Mouse (Mus musculus) forebrain, embryonic 16.5 days (tissue): ENCODE measurements around the gene Sufu. TPM values are rescaled to one million over a fixed set of nuclear protein-coding genes. Genes with fewer than 3 reads are reported as not detected.
A peak's percentile ranks its signal among the peaks of the same experiment; 100 is the strongest.

ENCODE experiments used
- ATAC-seq: fragments of 200-750 bp; cut with Nextera tagmentation; 2 replicates; pipeline ENCODE4 v1.8.0; 2017; ENCODE audit warnings: mild to moderate bottlenecking, moderate library complexity
- H3K27ac ChIP-seq: fragments of 300-500 bp; sonication (generic); 2 replicates; pipeline ENCODE4 v1.5.1; 2014; ENCODE audit warnings: low read length, control low read depth
- H3K27me3 ChIP-seq: fragments of 300-500 bp; sonication (generic); replicated peaks from 2 replicates; pipeline ENCODE4 v1.6.1; 2014; ENCODE audit warnings: low read length; ENCODE audit not compliant: control insufficient read depth, insufficient read depth
- H3K36me3 ChIP-seq: fragments of 300-500 bp; sonication (generic); 2 replicates; pipeline ENCODE4 v1.6.1; 2014; ENCODE audit not compliant: control insufficient read depth, insufficient read depth
- H3K4me1 ChIP-seq: fragments of 300-500 bp; sonication (generic); replicated peaks from 2 replicates; pipeline ENCODE4 v1.6.1; 2014; ENCODE audit warnings: low read length; ENCODE audit not compliant: control insufficient read depth, insufficient read depth
- H3K4me2 ChIP-seq: fragments of 300-500 bp; sonication (generic); 2 replicates; pipeline ENCODE4 v1.6.1; 2014; ENCODE audit warnings: mild to moderate bottlenecking, low read length, control low read depth
- H3K4me3 ChIP-seq: fragments of 300-500 bp; sonication (generic); replicated peaks from 2 replicates; pipeline ENCODE4 v1.5.1; 2014; ENCODE audit warnings: mild to moderate bottlenecking, low read length, control low read depth
- H3K9ac ChIP-seq: fragments of 300-500 bp; sonication (generic); replicated peaks from 2 replicates; pipeline ENCODE4 v1.6.1; 2014; ENCODE audit warnings: low read depth, low read length, control low read depth
- H3K9me3 ChIP-seq: fragments of 300-500 bp; sonication (generic); 2 replicates; pipeline ENCODE4 v1.6.1; 2016; ENCODE audit warnings: low read length; ENCODE audit not compliant: control insufficient read depth
- WGBS: fragments of 180-500 bp; shearing (Covaris S2); extraction: QIAGEN DNeasy Blood & Tissue Kit; methylation state at CpG from one replicate; pipeline ENCODE4 v1.1.7; 2014; 5-methylcytosine and 5-hydroxymethylcytosine counted together
- polyA plus RNA-seq: library from polyadenylated mRNA; unstranded; fragments of >200 nt; fragmentation: Nextera tagmentation; extraction: Ambion mirVana; gene quantifications from 2 replicates; pipeline ENCODE4 v1.2.1, GENCODE M21; 2015

Sufu gene
- polyA plus RNA-seq, 1 experiment from 2014 or later: 26.4 TPM

GRCm38 (mm10) chr19:46532031-46532688 is 135.5 kb downstream of the Sufu start:
- Histone ChIP-seq H3K4me3 (no peak overlapping the region), H3K4me2 (no peak overlapping the region), H3K36me3 (peaks cover 3% of the 10 kb centered on the region; the same call in 1 of the 2 replicates), H3K4me1 (peaks cover 61% of the 10 kb centered on the region), H3K27ac (peak overlapping the region; percentile 49; the same call in 1 of the 2 replicates), H3K27me3 (no peaks in the 10 kb centered on the region), H3K9ac (no peak overlapping the region), H3K9me3 (no peaks in the 10 kb centered on the region)
- no peak for ATAC-seq
- 9% methylated on average over 10 of the region's 10 CpGs for WGBS

- peak overlapping the region; percentile 23 for H3K9ac ChIP-seq
- WGBS: 70% methylated on average over 4 of the region's 4 CpGs
- no peak overlapping the region for H3K4me3 ChIP-seq
- no peak overlapping the region for H3K27ac ChIP-seq
- no peak overlapping the region for H3K4me2 ChIP-seq
- H3K9me3 ChIP-seq: no peaks in the 10 kb centered on the region
- H3K27me3 ChIP-seq: no peaks in the 10 kb centered on the region
- H3K36me3 ChIP-seq: peaks cover 3% of the 10 kb centered on the region; the same call in 1 of the 2 replicates
- H3K4me1 ChIP-seq: peaks cover 51% of the 10 kb centered on the region
- ATAC-seq: no peak
These were observed 136.4 kb downstream of the Sufu start for GRCm38 (mm10) chr19:46533066-46533465.

GRCm38 (mm10) chr19:46533525-46533924 is 136.8 kb downstream of the Sufu start:
- Histone ChIP-seq H3K4me2 (no peak overlapping the region), H3K9ac (no peak overlapping the region), H3K4me1 (peaks cover 47% of the 10 kb centered on the region), H3K27me3 (no peaks in the 10 kb centered on the region), H3K36me3 (peaks cover 3% of the 10 kb centered on the region; the same call in 1 of the 2 replicates), H3K27ac (no peak overlapping the region), H3K4me3 (no peak overlapping the region), H3K9me3 (no peaks in the 10 kb centered on the region)
- 80% methylated on average over 5 of the region's 5 CpGs for WGBS
- ATAC-seq: no peak

- Histone ChIP-seq H3K9ac (no peak overlapping the region), H3K36me3 (peaks cover 3% of the 10 kb centered on the region; the same call in 1 of the 2 replicates), H3K4me2 (no peak overlapping the region), H3K4me1 (peaks cover 36% of the 10 kb centered on the region), H3K9me3 (no peaks in the 10 kb centered on the region), H3K27me3 (no peaks in the 10 kb centered on the region), H3K4me3 (no peak overlapping the region), H3K27ac (no peak overlapping the region)
- no peak for ATAC-seq
- WGBS: 69% methylated on average over 6 of the region's 6 CpGs
These were observed 137.9 kb downstream of the Sufu start for GRCm38 (mm10) chr19:46534542-46535098.

- no peak overlapping the region for H3K9ac ChIP-seq
- no peak overlapping the region for H3K4me2 ChIP-seq
- H3K4me3 ChIP-seq: no peak overlapping the region
- H3K27ac ChIP-seq: no peak overlapping the region
- no peaks in the 10 kb centered on the region for H3K27me3 ChIP-seq
- no peak for ATAC-seq
- no peaks in the 10 kb centered on the region for H3K9me3 ChIP-seq
- WGBS: 89% methylated on average over 9 of the region's 9 CpGs
- peaks cover 9% of the 10 kb centered on the region for H3K4me1 ChIP-seq
- H3K36me3 ChIP-seq: peaks cover 17% of the 10 kb centered on the region; the same call in 1 of the 2 replicates
These were observed 140.7 kb downstream of the Sufu start for GRCm38 (mm10) chr19:46537357-46537756.

GRCm38 (mm10) chr19:46538213-46538612 is 141.5 kb downstream of the Sufu start:
- no peaks in the 10 kb centered on the region for H3K4me1 ChIP-seq
- H3K4me3 ChIP-seq: no peak overlapping the region
- no peaks in the 10 kb centered on the region for H3K9me3 ChIP-seq
- ATAC-seq: no peak
- no peak overlapping the region for H3K9ac ChIP-seq
- peaks cover 20% of the 10 kb centered on the region for H3K36me3 ChIP-seq
- H3K27ac ChIP-seq: no peak overlapping the region
- H3K27me3 ChIP-seq: no peaks in the 10 kb centered on the region
- WGBS: 90% methylated on average over 6 of the region's 6 CpGs
- no peak overlapping the region for H3K4me2 ChIP-seq

Other genes starting within 250 kb of the Sufu start
- 0.24 TPM in 1 of 2 replicates, not detected in the other for gene Pitx3, start 248.6 kb upstream of the Sufu start, polyA plus RNA-seq
- gene Gbf1, start 244.4 kb upstream of the Sufu start, polyA plus RNA-seq: 64.2 and 65.1 TPM in 2 replicates
- 1.8 and 1.9 TPM in 2 replicates for gene Nfkb2, start 92.6 kb upstream of the Sufu start, polyA plus RNA-seq
- gene Psd, start 69.7 kb upstream of the Sufu start, polyA plus RNA-seq: 74.1 and 89.8 TPM in 2 replicates
- gene Fbxl15, start 68.7 kb upstream of the Sufu start, polyA plus RNA-seq: 40.1 and 44.2 TPM in 2 replicates
- gene Cuedc2, start 58.2 kb upstream of the Sufu start, polyA plus RNA-seq: 375 and 392 TPM in 2 replicates
- 12.2 and 12.3 TPM in 2 replicates for gene Mfsd13a, start 55.8 kb upstream of the Sufu start, polyA plus RNA-seq
- gene 2310034G01Rik, start 46.6 kb upstream of the Sufu start, polyA plus RNA-seq: 2.1 and 3.0 TPM in 2 replicates
- gene Actr1a, start 1.1 kb upstream of the Sufu start, polyA plus RNA-seq: 400 and 401 TPM in 2 replicates
- gene Trim8, start 104.8 kb downstream of the Sufu start, polyA plus RNA-seq: 24.5 and 27.7 TPM in 2 replicates
- 226 and 246 TPM in 2 replicates for gene Arl3, start 176.3 kb downstream of the Sufu start, polyA plus RNA-seq
- 14.3 and 14.8 TPM in 2 replicates for gene Sfxn2, start 176.5 kb downstream of the Sufu start, polyA plus RNA-seq
- gene Wbp1l, start 202.2 kb downstream of the Sufu start, polyA plus RNA-seq: 39.1 and 41.3 TPM in 2 replicates